Mouse (Mus musculus) forebrain, embryonic 10.5 days (tissue): ENCODE results near the gene Egr2. TPM values are rescaled to one million over a fixed set of nuclear protein-coding genes. Genes with fewer than 3 reads are reported as not detected.

Experiments
- DNase-seq: peaks from one replicate; pipeline ENCODE4 v3.0.0-alpha.2; 2017; ENCODE audit warnings: low spot score; ENCODE audit errors: extremely low spot score
- H3K27ac ChIP-seq: fragments of 300-500 bp; sonication (generic); 2 replicates; pipeline ENCODE4 v1.5.1; 2016; ENCODE audit warnings: mild to moderate bottlenecking
- H3K27me3 ChIP-seq: fragments of 300-500 bp; sonication (generic); 2 replicates; pipeline ENCODE4 v1.6.1; 2016; ENCODE audit warnings: mild to moderate bottlenecking; ENCODE audit not compliant: poor library complexity, severe bottlenecking
- H3K36me3 ChIP-seq: fragments of 300-500 bp; sonication (generic); replicated peaks from 2 replicates; pipeline ENCODE4 v1.6.1; 2016; ENCODE audit warnings: mild to moderate bottlenecking, moderate library complexity
- H3K4me1 ChIP-seq: fragments of 300-500 bp; sonication (generic); 2 replicates; pipeline ENCODE4 v1.6.1; 2016
- H3K4me3 ChIP-seq: fragments of 300-500 bp; sonication (generic); 2 replicates; pipeline ENCODE4 v1.5.1; 2016; ENCODE audit warnings: mild to moderate bottlenecking, moderate library complexity
- H3K9me3 ChIP-seq: fragments of 300-500 bp; sonication (generic); 2 replicates; pipeline ENCODE4 v1.6.1; 2016; ENCODE audit warnings: mild to moderate bottlenecking, moderate library complexity
- WGBS: fragments of 180-500 bp; shearing (Covaris S2); methylation state at CpG from one replicate; pipeline ENCODE4 v1.1.7; 2016; 5-methylcytosine and 5-hydroxymethylcytosine counted together
- polyA plus RNA-seq: library from polyadenylated mRNA; unstranded; fragments of >200 nt; fragmentation: Nextera tagmentation; extraction: Ambion mirVana; gene quantifications from 2 replicates; pipeline ENCODE4 v1.2.1, GENCODE M21; 2016

Gene Egr2
- 0.05 TPM in 1 of 2 replicates, not detected in the other for polyA plus RNA-seq

- H3K4me1 ChIP-seq: peaks cover 47% of the 10 kb centered on the region
- WGBS: under 1% methylated on average over 29 of the region's 37 CpGs
- no peaks in the 10 kb centered on the region for H3K9me3 ChIP-seq
- peak within 1 kb of the TSS; percentile 64 for H3K4me3 ChIP-seq
- H3K36me3 ChIP-seq: no peaks in the 10 kb centered on the region
- H3K27me3 ChIP-seq: peaks cover 98% of the 10 kb centered on the region
- H3K27ac ChIP-seq: 0 out of 2 replicates have a peak within 1 kb of the TSS, but pooled peaks have one; percentile 15
- DNase-seq: peak; percentile 29
These were observed at the start of gene Egr2 for GRCm38 (mm10) chr10:67535256-67535655. Gene Egr2 (plus strand): TSS chr10:67535475.

- WGBS: 93% methylated on average over 7 of the region's 7 CpGs
- no peak overlapping the region for H3K27ac ChIP-seq
These were observed 47.8 kb upstream of the Egr2 start for GRCm38 (mm10) chr10:67487496-67487895.

GRCm38 (mm10) chr10:67489836-67490235 is 45.4 kb upstream of the Egr2 start:
- no peak for DNase-seq
- Histone ChIP-seq H3K27ac (no peak overlapping the region), H3K4me1 (no peaks in the 10 kb centered on the region), H3K27me3 (no peaks in the 10 kb centered on the region), H3K36me3 (no peaks in the 10 kb centered on the region), H3K4me3 (no peak overlapping the region), H3K9me3 (peaks cover 8% of the 10 kb centered on the region)
- WGBS: 86% methylated on average over 6 of the region's 6 CpGs

More at GRCm38 (mm10) chr10:67487496-67487895, 47.8 kb upstream of the Egr2 start:
- peaks cover 8% of the 10 kb centered on the region for H3K9me3 ChIP-seq
- no peak overlapping the region for H3K4me3 ChIP-seq
- no peaks in the 10 kb centered on the region for H3K36me3 ChIP-seq
- H3K27me3 ChIP-seq: no peaks in the 10 kb centered on the region
- no peaks in the 10 kb centered on the region for H3K4me1 ChIP-seq
- DNase-seq: no peak

- H3K27me3 ChIP-seq: no peaks in the 10 kb centered on the region
- 89% methylated on average over 5 of the region's 5 CpGs for WGBS
- H3K9me3 ChIP-seq: no peaks in the 10 kb centered on the region; the same call in 1 of the 2 replicates
- H3K36me3 ChIP-seq: no peaks in the 10 kb centered on the region
- H3K4me3 ChIP-seq: no peak overlapping the region
- no peak overlapping the region for H3K27ac ChIP-seq
- H3K4me1 ChIP-seq: no peaks in the 10 kb centered on the region
- DNase-seq: no peak
These were observed 44.6 kb upstream of the Egr2 start for GRCm38 (mm10) chr10:67490632-67491031.

- Histone ChIP-seq H3K27ac (no peak overlapping the region), H3K4me1 (no peaks in the 10 kb centered on the region)
- whole genome bisulfite sequencing: 83% methylated on average over 11 of the region's 11 CpGs
These were observed 43.1 kb upstream of the Egr2 start for GRCm38 (mm10) chr10:67492161-67492571.

GRCm38 (mm10) chr10:67493556-67493955 is 41.7 kb upstream of the Egr2 start:
- no peak for DNase-seq
- Histone ChIP-seq H3K27me3 (no peaks in the 10 kb centered on the region), H3K9me3 (no peaks in the 10 kb centered on the region), H3K4me3 (no peak overlapping the region), H3K4me1 (no peaks in the 10 kb centered on the region), H3K36me3 (no peaks in the 10 kb centered on the region), H3K27ac (no peak overlapping the region)
- 90% methylated on average over 8 of the region's 8 CpGs for WGBS

More at GRCm38 (mm10) chr10:67492161-67492571, 43.1 kb upstream of the Egr2 start:
- no peaks in the 10 kb centered on the region for H3K36me3 ChIP-seq
- H3K4me3 ChIP-seq: no peak overlapping the region
- H3K27me3 ChIP-seq: no peaks in the 10 kb centered on the region
- no peak for DNase-seq
- no peaks in the 10 kb centered on the region for H3K9me3 ChIP-seq

GRCm38 (mm10) chr10:67497144-67497892 is 38.0 kb upstream of the Egr2 start:
- DNase-seq: no peak

GRCm38 (mm10) chr10:67497951-67498350 is 37.3 kb upstream of the Egr2 start:
- no peak for DNase-seq
- Histone ChIP-seq H3K27me3 (no peaks in the 10 kb centered on the region), H3K4me1 (no peaks in the 10 kb centered on the region), H3K36me3 (no peaks in the 10 kb centered on the region), H3K4me3 (no peak overlapping the region), H3K27ac (no peak overlapping the region), H3K9me3 (no peaks in the 10 kb centered on the region)
- WGBS: 95% methylated on average over 9 of the region's 9 CpGs

More at GRCm38 (mm10) chr10:67497144-67497892, 38.0 kb upstream of the Egr2 start:
- Histone ChIP-seq H3K27me3 (no peaks in the 10 kb centered on the region), H3K9me3 (no peaks in the 10 kb centered on the region), H3K36me3 (no peaks in the 10 kb centered on the region), H3K4me1 (no peaks in the 10 kb centered on the region), H3K27ac (no peak overlapping the region), H3K4me3 (no peak overlapping the region)
- 91% methylated on average over 15 of the region's 15 CpGs for WGBS

GRCm38 (mm10) chr10:67503320-67503995 is 31.8 kb upstream of the Egr2 start:
- Histone ChIP-seq H3K36me3 (no peaks in the 10 kb centered on the region), H3K9me3 (no peaks in the 10 kb centered on the region), H3K27me3 (no peaks in the 10 kb centered on the region), H3K27ac (no peak overlapping the region), H3K4me3 (no peak overlapping the region), H3K4me1 (peaks cover 5% of the 10 kb centered on the region; the same call in 1 of the 2 replicates)
- 62% methylated on average over 15 of the region's 15 CpGs for WGBS
- DNase-seq: no peak

GRCm38 (mm10) chr10:67504046-67504445 is 31.2 kb upstream of the Egr2 start:
- no peak for DNase-seq
- H3K27ac ChIP-seq: no peak overlapping the region
- 75% methylated on average over 5 of the region's 5 CpGs for WGBS

GRCm38 (mm10) chr10:67505248-67505647 is 30.0 kb upstream of the Egr2 start:
- H3K36me3 ChIP-seq: no peaks in the 10 kb centered on the region
- no peak overlapping the region for H3K27ac ChIP-seq
- H3K27me3 ChIP-seq: no peaks in the 10 kb centered on the region
- peaks cover 5% of the 10 kb centered on the region; the same call in 1 of the 2 replicates for H3K4me1 ChIP-seq
- no peaks in the 10 kb centered on the region for H3K9me3 ChIP-seq
- DNase-seq: no peak
- H3K4me3 ChIP-seq: no peak overlapping the region
- WGBS: 70% methylated on average over 3 of the region's 3 CpGs

More at GRCm38 (mm10) chr10:67504046-67504445, 31.2 kb upstream of the Egr2 start:
- H3K4me3 ChIP-seq: no peak overlapping the region
- H3K36me3 ChIP-seq: no peaks in the 10 kb centered on the region
- H3K27me3 ChIP-seq: no peaks in the 10 kb centered on the region
- peaks cover 5% of the 10 kb centered on the region; the same call in 1 of the 2 replicates for H3K4me1 ChIP-seq
- H3K9me3 ChIP-seq: no peaks in the 10 kb centered on the region

- no peaks in the 10 kb centered on the region for H3K36me3 ChIP-seq
- no peak for DNase-seq
- no peaks in the 10 kb centered on the region for H3K27me3 ChIP-seq
- no peaks in the 10 kb centered on the region for H3K4me1 ChIP-seq
- 70% methylated on average over 8 of the region's 8 CpGs for WGBS
- no peaks in the 10 kb centered on the region for H3K9me3 ChIP-seq
- no peak overlapping the region for H3K27ac ChIP-seq
- H3K4me3 ChIP-seq: no peak overlapping the region
These were observed 23.1 kb upstream of the Egr2 start for GRCm38 (mm10) chr10:67512211-67512610.

GRCm38 (mm10) chr10:67512871-67513270 is 22.4 kb upstream of the Egr2 start:
- H3K9me3 ChIP-seq: no peaks in the 10 kb centered on the region
- 77% methylated on average over 7 of the region's 7 CpGs for WGBS
- H3K36me3 ChIP-seq: no peaks in the 10 kb centered on the region

More at GRCm38 (mm10) chr10:67512871-67513270, 22.4 kb upstream of the Egr2 start:
- no peak overlapping the region for H3K27ac ChIP-seq
- H3K4me3 ChIP-seq: no peak overlapping the region
- H3K4me1 ChIP-seq: no peaks in the 10 kb centered on the region
- H3K27me3 ChIP-seq: no peaks in the 10 kb centered on the region
- no peak for DNase-seq
